Mouse (Mus musculus) urinary bladder, postnatal 14 days (tissue): ENCODE results near the gene Cacna2d3.

Source experiments
- DNase-seq: peaks from one replicate; pipeline ENCODE4 v3.0.0; 2021; ENCODE audit warnings: low spot score

Gene Cacna2d3

DNA sequence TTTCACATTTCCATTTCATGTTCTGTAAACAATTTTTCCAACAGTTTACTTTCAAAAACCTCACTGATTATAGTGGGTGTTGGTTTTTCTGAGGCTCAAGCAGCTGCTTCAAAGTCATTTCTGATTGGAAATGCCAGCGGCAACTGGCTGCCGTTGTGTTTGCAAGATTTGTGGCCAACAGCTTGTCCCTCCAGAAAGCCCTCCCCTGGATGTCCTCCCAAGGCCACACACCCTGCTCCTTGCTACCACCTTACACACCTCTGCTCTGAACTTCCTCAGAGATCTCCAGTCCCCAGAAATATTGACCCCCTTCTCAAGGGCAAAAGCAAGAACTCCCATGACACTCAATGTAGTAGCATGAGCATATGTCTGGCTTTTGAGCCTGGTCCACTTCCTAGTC lies 659.0 kb downstream of the Cacna2d3 start:
- no peak for DNase-seq

DNA sequence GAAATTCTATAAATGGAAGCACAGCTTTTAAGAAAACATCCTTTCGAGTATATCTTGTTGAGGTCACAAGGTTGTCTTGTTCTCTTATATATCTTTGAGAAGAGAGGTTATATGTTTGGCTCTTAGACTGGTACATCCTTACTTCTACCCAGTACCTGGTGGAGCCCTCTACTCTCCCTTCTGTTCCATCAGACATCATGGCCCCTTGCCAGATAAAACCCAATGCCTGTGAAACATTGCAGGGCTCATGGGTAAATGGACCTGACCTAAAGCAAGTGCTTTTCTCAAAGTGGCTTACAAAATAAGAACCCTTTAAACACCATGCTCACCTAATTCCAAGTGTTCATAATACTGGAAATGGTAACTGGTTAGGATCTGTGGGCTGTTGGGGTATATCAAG lies 660.2 kb downstream of the Cacna2d3 start:
- no peak for DNase-seq

DNA sequence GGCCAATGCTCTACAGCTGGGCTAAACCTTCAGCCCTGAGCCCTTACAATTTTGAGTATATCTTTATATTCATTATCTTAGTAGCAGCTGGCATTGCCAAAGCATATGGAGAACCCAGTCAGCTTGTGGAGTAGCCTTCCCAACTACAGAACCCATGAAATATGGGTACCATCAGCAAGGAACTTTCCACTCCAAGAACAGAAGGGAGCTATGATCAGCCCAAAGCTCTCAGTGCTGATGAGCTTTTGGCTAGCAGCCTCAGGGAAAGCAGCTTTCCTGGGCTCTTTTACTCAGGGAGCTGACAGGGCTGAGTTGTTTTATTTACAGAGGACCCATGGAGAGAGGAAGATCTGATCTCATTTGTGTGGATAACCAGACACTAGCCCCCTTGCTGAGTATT lies 661.0 kb downstream of the Cacna2d3 start:
- no peak for DNase-seq

DNA sequence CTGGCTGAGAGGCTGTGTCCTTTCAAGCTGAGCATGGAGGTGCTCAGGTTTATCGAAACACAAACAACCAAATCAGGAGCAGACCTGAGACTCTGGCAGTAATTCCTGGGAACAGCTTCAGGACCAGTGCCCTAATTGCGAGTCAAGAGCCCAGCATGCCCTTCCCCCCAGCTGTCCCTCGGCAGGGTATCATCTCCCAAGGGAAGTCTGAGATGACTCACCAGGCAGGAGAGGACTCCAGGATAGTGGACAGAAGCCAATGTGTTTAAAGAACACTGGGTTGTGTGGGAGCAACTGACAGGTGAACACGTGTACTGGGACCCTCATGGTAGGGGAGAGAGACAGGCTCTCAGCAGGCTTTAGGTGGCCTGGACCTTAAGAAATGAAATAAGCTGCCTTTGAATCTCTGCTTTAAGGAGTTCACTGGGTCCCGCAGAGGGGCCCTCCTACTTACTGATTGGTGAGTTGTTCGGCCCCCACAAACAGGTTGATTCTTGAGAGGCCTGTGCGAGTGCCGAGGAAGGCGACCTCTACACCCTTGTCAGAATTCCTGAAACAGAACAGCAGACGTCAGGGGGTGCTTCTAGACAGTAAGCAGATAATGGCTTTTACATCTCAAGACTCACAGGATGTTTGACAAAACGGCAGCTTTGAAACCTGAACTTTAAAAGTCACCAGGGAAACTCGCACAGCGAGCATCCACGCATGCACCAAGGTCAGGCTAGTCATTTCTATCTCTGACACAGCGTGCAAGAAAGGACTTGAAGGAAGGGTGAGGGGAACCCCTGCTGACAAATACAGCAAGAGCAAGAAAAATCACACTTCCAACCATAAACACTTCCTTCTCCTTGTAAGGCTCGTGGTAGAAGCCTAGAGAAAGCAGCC lies 669.5 kb downstream of the Cacna2d3 start:
- DNase-seq: no peak

DNA sequence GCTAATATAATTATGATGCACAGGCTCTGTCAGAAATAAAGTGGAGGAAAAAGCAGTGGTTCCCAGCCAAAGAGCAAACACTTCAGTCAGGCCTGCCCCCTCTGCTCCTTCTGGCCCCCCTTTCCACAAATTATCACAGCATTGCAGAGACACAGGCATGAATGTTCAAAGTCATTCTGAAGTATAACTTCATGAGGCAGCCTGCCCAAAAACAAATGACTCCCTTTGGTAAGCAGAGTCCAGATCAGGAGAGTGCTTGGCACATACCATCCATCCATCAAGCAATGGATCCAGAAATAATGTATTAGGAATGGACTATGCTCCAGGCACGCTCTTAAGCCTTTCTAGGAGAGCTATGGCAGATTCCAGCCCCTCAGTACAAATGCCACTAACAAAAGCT lies 679.3 kb downstream of the Cacna2d3 start:
- no peak for DNase-seq

DNA sequence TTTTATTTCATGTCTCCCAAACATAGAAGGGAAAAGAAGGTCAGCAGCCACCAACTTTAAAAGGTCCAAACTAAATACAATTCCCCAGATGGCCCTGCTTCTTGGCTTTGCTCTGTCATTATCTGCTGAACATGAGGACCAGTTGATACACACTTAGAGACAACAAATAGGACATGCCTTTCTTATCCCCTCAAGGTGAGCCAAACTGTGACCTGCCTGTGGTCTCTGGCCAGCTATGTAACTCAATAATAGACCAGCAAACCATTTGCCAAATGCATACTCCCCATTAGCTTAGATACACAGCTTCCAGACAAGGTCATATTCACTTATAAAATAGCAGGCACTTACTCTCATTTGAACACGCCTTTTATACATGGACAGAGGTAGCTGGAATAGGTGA lies 680.2 kb downstream of the Cacna2d3 start:
- no peak for DNase-seq

DNA sequence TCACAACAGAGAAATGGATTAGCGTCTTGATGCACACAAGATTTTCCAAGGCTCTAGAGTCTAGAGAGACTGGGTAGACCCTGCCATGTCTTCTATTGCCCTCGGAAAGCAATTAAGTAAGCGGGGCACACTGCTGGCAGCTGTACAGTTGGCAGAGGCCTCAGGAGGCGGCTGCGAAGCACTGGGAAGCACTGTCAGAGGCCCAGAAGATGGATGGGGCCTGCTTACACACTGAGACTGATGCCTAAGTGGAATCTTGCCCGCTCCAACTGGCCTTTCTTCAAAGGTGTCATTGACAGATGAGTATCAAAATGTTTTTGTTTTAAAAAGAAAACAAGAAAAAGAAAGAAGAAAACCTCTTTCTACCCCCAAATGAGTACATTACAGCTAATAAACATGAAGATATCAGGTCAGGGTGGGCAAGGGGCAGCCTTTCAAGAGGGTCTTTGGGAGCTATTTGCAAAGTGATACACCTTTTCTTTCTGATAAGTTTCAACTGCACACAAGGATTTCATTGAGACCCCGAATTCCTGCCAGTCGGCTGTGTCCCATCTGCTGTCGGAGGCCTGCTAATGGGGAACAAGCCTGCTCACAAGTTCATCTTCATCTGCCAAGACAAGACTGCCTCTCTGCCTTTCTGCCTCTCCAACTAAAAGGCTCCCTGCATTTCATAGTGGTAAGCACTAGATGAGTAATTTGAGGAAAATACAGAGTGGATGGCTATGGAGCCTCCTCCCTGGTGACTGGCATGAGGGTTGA lies 680.9 kb downstream of the Cacna2d3 start:
- no peak for DNase-seq

DNA sequence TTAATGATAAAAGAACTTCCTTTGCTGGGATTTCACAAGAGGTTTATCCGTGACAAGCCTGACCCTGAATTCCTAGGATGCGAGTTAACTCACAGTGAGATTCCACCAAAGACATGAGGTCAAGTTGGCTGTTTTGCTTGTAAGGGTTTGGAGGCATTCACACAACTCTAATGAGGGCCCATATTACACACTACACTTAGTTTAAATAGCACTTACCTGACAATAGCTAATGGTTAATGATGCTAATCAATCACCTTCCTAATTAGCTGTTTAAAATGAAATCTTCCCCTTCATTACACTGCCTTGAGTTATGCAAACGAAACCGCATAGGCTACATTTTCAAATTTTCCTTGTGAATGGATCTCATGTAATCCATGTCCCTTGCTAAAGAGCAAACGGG lies 683.4 kb downstream of the Cacna2d3 start:
- DNase-seq: no peak

DNA sequence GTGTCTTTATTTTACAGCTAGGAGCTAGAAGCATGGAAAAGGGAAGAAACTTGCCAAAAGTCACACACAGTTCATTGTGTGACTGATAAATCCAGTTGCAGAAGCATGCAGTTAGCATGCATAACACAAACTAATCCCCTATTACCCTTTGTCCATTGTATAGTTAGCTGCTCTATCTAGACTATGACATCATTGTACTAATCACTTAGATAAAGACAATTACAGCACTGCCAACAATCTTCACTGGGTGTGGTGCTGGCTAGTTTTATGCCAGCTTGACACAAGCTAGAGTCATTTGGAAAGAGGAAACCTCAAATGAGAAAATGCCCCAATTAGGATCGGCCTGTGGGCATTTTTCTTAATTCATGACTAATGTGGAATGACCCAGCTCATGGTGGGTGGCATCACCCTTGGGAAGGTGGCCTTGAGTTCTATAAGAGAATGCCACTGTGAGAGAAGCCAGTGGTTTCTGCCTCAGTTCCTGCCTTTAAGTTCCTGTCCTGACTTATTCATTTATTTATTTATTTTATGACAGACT lies 689.7 kb downstream of the Cacna2d3 start:
- DNase-seq: no peak

DNA sequence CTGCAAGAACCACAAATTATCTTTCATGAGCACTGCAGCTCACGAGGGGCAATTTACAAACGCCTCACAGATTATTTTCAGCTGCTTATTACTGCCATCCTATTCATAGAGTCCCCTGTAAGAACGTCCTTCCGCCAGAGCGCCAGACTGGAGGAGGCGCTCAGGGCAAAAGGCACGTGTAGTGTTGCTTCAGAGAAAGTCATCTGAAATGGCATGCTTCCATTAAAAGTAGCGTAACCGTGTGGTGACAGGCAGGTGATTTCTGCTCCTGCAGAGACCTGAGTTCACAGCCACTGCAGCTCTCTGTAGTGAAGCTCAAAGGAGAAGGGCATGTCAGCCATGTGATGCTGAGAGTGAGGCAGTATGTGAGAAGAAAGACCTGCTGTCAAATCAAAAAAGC lies 691.1 kb downstream of the Cacna2d3 start:
- DNase-seq: no peak

DNA sequence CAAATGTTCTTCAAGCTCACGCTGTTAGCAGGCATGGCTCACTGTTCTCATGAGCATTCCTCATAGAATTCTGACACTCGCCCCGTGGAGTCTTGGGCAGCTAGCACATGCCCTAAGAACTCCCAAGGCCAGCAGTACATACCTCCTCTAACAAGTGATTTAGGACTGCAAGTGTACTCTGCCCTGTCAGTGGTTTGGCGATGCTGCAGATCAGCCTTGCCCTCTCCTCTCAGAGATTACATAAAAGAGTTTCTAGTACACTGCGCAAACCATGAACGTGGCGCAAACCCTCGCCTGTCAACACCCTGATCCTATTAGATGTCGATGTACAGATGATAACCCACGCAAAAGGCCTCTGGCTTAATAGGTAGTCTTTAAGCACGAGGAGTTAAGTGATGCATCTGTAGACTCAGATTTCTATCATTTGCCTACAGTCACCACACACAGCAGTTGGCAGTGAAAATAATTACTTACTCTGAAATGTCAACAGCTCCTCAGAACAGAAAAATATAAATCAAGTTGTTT lies 691.7 kb downstream of the Cacna2d3 start:
- no peak for DNase-seq

DNA sequence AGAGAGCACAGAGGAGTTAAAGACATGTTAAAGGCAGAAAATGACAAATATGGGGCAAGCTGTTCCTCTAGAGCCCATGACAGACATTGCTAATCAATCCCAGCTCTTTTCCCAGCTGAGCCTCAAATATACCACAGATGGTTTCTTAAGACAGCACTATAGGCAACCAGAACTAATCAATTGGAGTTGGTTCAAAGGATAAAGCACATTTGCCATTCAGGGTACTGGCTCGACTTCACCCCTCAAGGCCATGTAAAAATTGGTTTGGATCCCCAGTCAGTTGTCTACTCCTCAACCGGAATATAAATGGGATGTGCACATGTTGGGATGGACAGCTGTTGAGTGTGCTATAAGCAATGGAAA lies 692.6 kb downstream of the Cacna2d3 start:
- DNase-seq: no peak

DNA sequence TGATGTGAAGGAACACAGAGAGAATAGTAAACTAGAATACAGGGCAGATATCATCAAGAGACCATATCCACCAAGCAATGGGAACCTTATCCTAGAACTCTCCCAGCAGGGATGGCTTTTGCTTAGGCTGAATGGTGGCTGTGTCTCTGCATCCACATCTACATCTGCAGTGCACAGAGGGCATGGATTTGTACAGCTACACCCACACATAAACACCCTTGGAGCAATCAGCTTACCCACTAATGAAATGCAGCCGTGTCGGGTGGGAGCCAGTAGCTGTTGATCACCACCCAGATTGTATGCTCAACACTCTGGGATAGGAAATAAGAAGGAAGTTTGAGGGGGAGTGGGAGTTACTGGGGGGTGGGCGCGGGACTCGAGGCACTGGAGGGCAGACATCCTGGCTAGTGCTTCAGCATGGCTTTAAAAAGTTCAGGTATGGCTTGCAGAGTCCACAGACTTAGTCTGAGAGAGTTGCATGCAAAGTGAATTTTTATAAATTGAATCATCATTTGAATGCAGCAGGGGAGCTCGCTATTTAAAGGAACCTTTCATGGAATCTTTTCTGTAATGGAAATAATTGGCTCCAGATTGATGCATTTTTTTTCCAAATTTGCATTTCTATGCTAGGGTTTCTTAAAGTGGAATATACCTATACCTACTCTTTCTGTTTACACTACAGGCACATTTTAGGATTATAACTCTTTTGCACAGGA lies 693.1 kb downstream of the Cacna2d3 start:
- DNase-seq: no peak

DNA sequence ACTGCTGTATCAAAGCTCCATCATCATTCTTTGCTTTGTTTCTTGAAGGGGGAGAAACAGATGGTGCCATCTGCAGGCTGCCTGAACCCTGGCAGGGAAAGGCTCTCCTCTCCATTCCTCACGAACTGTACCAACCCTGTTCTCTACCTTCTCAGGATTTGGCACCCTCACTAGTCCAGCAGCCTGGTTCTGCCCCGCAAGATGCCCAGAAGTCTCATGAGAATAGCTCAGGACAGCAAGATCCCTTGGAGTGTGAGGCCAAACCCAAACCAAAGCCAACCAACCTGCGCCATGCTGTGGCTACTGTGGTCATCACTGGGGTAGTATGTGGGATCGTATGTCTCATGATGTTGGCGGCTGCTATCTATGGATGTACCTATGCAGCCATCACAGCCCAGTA lies 694.4 kb downstream of the Cacna2d3 start:
- no peak for DNase-seq

DNA sequence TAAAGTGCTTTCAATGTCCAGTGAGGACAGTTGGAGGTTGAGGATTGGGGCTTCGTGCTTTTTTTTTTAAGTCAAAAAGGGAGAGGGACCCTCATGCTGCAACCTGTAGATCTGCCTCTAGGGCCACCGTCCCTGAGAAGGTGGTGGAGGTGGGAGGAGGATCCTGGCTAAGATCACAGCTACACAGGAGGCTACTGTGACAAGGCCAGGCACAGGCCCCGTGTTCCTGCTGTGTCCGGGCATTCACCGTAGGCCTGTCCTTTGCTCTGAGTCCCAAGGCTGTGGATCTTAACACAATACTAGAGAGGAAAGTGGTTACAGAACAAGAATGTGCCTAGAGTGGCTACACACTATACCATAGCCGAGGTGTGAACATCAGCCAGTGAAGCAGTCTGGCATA lies 696.3 kb downstream of the Cacna2d3 start:
- DNase-seq: no peak

DNA sequence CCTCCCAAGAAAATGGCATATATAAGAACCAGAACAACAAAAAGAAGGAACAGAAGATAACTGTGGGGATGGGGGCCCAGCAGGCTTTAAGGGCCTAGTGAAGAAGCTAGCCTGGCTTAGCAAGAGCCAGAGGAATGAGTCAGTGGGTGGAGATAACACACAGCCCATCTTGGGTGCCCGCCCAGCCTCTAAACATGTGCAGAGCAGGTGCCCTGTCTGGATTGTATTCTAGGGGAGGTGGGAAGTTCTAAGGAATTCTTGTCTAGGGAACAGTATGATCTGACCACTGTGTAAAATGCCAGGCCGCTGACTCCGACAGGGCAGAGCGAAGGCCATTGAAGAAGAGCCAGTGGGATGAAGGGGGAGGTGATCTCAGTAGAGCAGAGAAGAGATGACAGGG lies 698.4 kb downstream of the Cacna2d3 start:
- DNase-seq: no peak

DNA sequence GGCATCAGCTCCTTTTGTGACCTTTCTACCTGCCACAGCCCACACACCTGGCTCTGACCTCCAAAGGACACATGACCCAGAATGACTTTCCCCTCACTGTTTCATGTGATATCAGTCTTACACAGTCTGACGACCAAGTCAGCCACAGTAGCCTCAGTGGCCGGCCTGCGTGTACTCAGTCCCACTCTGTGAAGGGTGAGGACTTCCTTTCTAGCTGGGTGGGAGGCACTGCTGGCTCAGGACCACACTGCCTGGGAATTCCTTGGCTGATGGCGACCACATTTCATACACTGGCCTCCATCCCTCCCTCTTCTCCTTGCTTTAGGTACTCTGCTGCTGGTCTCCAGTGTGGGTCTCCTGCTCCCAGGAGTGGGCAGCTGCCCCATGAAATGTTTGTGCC lies 700.4 kb downstream of the Cacna2d3 start:
- no peak for DNase-seq

DNA sequence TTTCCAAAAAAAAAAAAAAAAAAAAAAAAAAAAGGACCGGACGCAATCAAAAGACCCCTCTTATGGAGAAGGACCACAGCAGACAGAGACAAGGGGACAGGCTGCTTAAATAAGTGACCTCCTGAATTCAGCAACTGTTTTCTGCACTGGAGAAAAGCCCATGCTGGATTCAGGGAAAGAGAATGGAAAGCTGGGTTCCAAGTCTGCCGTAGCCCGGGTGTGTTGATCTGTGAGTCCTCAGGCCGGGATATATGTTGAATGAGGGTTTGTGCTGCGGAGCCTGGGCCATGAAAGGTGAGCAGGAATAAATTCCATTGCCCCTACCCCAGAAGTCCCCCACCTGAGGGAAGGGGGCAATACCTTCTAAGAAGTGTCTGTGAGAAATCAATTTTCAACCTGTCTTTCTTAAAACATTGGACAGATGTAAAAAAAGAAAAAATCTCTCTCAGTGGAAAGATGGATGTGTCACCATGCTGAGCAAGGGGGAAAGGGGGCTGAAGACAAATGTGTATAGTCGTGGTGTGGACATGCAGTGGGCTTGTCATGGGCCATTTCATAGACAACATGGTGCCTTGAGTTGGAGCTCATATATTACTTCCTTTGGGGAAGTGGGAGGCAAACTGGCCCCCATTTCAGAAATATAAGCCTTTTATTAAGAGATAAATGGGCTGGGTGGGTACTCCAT lies 703.2 kb downstream of the Cacna2d3 start:
- no peak for DNase-seq

DNA sequence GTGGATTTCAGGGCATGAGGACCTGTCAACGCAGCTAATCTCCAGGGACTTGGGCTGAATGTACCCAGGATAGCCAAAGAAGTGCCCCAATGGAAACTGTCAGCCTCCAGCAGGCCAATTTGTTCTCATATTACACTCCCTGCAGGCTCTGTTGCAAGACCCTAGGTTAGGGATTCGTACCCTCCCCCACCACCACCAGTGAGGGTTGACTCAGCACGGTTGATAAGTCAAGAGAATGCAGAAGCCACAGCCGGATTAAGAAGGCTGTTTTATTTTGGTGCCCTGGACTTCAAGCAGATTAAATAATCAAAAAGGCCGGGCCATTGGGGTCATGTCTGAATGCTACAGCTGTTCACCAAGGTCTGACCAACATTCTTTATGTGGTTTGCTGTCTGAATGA lies 703.8 kb downstream of the Cacna2d3 start, which contains the start of gene Lrtm1:
Lrtm1 (plus strand) TSS at position 326 of the 400 bp plus-strand sequence.
- DNase-seq: no peak

DNA sequence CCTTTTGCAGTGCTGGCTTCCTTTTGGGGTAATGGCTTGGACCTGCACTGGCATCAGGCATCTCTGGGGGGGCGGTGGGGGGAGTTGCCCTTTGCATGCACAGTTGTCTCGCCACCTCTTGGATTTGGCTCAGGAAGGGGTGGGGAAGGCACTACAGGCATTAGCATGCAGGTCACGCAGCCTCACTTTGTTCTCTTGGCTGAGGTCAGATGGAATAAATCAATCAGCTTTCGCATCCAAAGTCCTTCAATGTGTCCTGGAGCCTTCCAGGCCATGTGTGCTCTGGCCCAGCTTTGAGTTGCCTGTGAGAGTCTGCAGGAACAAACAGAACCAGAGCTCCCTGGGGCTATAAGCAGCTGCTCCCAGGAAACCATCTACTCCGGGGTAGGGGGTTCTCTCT lies 705.8 kb downstream of the Cacna2d3 start:
- DNase-seq: no peak

DNA sequence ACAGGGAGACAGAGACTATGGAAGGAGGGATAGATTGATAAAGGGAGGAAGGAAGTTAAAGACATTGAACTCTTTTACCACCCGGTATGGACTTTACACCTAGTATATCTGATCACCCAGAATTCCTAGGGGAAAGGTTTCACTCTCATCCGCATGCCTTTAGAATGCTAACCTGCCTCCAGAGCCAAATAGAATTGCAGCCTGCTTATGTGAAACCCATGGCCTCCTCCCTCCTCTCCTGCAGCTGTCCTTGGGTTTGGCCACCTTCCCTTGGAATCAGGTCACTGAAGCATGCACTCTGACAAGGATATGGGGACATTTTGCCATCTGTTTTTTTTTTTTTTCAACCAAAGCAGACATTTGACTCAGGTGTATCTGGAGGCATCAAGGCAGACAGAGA lies 707.0 kb downstream of the Cacna2d3 start:
- no peak for DNase-seq

DNA sequence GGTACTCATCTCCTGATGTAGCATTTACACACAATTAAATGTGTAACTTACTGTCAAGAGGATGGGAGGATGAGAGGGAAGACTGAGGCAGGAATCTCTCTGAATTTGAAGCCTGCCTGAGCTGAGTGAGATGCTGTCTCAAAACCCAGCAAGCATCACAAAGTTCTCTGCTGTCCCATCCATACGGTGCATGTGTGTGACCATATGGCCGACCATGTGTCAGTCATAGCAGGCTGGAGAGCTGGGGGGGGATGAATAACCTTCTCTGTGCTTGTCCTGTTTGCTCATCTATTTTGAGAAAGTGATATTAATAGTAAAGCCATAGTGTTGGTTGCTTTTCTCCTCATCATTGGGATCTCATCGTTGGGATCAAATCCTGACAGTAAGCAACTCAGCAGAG lies 708.5 kb downstream of the Cacna2d3 start:
- DNase-seq: no peak
